Mouse (Mus musculus): ENCODE results near the gene Igsf6.
"Not testable (repeated sequence)": the region's sequence is repeated elsewhere in the genome, so short reads cannot be mapped to it uniquely, and the experiment has no call there.

DNA sequence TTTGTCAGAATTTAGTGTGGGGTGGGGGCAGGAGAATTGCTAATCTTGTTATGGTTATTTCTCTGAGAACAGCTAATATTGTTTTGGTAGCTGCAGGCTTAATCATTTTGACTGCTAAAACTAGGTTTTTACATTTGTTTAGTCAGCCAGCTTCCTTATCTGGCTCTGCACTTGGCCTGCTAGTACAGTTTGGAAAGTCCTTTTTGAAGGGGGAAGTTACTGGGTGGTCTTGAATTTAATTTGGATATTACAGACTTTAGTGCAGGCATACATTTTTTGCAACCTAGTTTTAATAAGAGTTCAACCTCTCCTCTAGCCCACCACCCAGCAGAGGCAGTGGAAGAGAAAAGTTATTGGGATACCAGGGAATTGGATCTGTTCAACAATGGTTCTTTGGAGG, 44.4 kb downstream of the Igsf6 start:
- not testable (repeated sequence) for TF ChIP-seq POLR2A (IDR thresholded peaks at IDR 0.05; ENCODE audit: low read depth, low read length); CTCF (IDR thresholded peaks at IDR 0.05; ENCODE audit: extremely low read depth, insufficient read length, insufficient replicate concordance, low read depth, low read length)
